Mouse (Mus musculus) heart, postnatal 25 days (tissue): ENCODE measurements around the gene Mrps23. TPM values are rescaled to one million over a fixed set of nuclear protein-coding genes. Genes with fewer than 3 reads are reported as not detected.
A peak's percentile ranks its signal among the peaks of the same experiment; 100 is the strongest.
"Not testable (repeated sequence)": the region's sequence is repeated elsewhere in the genome, so short reads cannot be mapped to it uniquely, and the experiment has no call there.

Experiments
- DNase-seq: peaks from one replicate; pipeline ENCODE4 v3.0.0; 2022; ENCODE audit warnings: low spot score
- intact Hi-C: fragments of 180-260 bp; cut with DNase I; formaldehyde crosslinking; loops from one replicate; pipeline ENCODE4 v1.15.1; 2025
- total RNA-seq, 2 experiments: library from RNA; stranded (reverse); gene quantifications; 2 replicates each; pipeline ENCODE4 v1.2.3; 2021

Gene Mrps23
- total RNA-seq, 2 experiments from 2014 or later: 301 to 306 TPM

GRCm38 (mm10) chr11:88202077-88202476, 2.1 kb upstream of the Mrps23 start:
- DNase-seq: no peak
- intact Hi-C loops: no loop called here

GRCm38 (mm10) chr11:88204593-88205368, 593 bp downstream of the Mrps23 start:
- intact Hi-C loops: no loop called here
- no peak for DNase-seq

GRCm38 (mm10) chr11:88206576-88206975, 2.4 kb downstream of the Mrps23 start:
- intact Hi-C loops, DNase-seq: not testable (repeated sequence)

- intact Hi-C loops: no loop called here
- no peak for DNase-seq
Observed at GRCm38 (mm10) chr11:88207697-88208096, 3.5 kb downstream of the Mrps23 start.

- intact Hi-C loops: no loop called here
- no peak for DNase-seq
Observed at GRCm38 (mm10) chr11:88211824-88212582, 7.8 kb downstream of the Mrps23 start.

GRCm38 (mm10) chr11:88213757-88214156, 9.6 kb downstream of the Mrps23 start:
- DNase-seq: no peak
- intact Hi-C loops: no loop called here

GRCm38 (mm10) chr11:88214881-88215831, 11.0 kb downstream of the Mrps23 start:
- no peak for DNase-seq
- intact Hi-C loops: loop anchor here (5.0 kb wide), 1 partner anchor 37 kb away; no protein-coding TSS in a partner anchor

- intact Hi-C loops: loop anchor here (1.0 to 5.0 kb wide), 2 partner anchors 36 to 607 kb away; no protein-coding TSS in a partner anchor
- no peak for DNase-seq
Observed at GRCm38 (mm10) chr11:88216231-88216685, 12.1 kb downstream of the Mrps23 start.

- no peak for DNase-seq
- intact Hi-C loops: loop anchor here (5.0 kb wide), 1 partner anchor 34 kb away; no protein-coding TSS in a partner anchor
Observed at GRCm38 (mm10) chr11:88218155-88218554, 14.0 kb downstream of the Mrps23 start.

- intact Hi-C loops: loop anchor here (5.0 kb wide), 1 partner anchor 34 kb away; no protein-coding TSS in a partner anchor
- DNase-seq: no peak
Observed at GRCm38 (mm10) chr11:88218586-88218985, 14.4 kb downstream of the Mrps23 start.

- no peak for DNase-seq
- intact Hi-C loops: no loop called here
Observed at GRCm38 (mm10) chr11:88221929-88222475, 17.8 kb downstream of the Mrps23 start.

GRCm38 (mm10) chr11:88227001-88227957, 23.1 kb downstream of the Mrps23 start:
- DNase-seq: no peak
- intact Hi-C loops: no loop called here

- no peak for DNase-seq
- intact Hi-C loops: no loop called here
Observed at GRCm38 (mm10) chr11:88231213-88231790, 27.1 kb downstream of the Mrps23 start.

GRCm38 (mm10) chr11:88233528-88234427, 29.6 kb downstream of the Mrps23 start:
- intact Hi-C loops: no loop called here
- no peak for DNase-seq

GRCm38 (mm10) chr11:88234789-88235188, 30.6 kb downstream of the Mrps23 start:
- intact Hi-C loops: no loop called here
- DNase-seq: no peak

- peak; percentile 35 for DNase-seq
- intact Hi-C loops: no loop called here
Observed at GRCm38 (mm10) chr11:88235221-88236203, 31.3 kb downstream of the Mrps23 start.
